Mouse (Mus musculus): ENCODE measurements at regions not wholly inside any gene's neighbourhood (a gene's known extent, or its start where the extent isn't known, plus 50 kb on each side); places are given as distances from the start of the nearest gene placed in this dataset.
A peak's percentile ranks its signal among the peaks of the same experiment; 100 is the strongest.

- no peaks in the 10 kb centered on the region for H3K79me2 ChIP-seq (replicated peaks; ENCODE audit: control insufficient read depth, extremely low read depth, insufficient read depth, poor library complexity, severe bottlenecking)
- H3K27ac ChIP-seq (ENCODE audit: insufficient read depth, low read depth): no peak overlapping the region
- in situ Hi-C loops (cut with MboI; ENCODE audit: low pct_ligation_motif_present, low pct_unique_long_range_greater_than_20kb, low sequenced_read_pairs): no loop called here
- no peak for TF ChIP-seq TCF12 (IDR thresholded peaks at IDR 0.05; ENCODE audit: low read depth, low read length)
- TF ChIP-seq CTCF (conservative IDR thresholded peaks at IDR 0.05 in 1 of 2, IDR thresholded peaks at IDR 0.05 in 1 of 2; ENCODE audit: low read depth in 2 of 2, low read length in 2 of 2): peak; percentile 22 to 31; a peak in 2 of 4 replicates
- TF ChIP-seq USF2 (conservative IDR thresholded peaks at IDR 0.05; ENCODE audit: low read depth, low read length): no peak
- no peak for TF ChIP-seq TBP (conservative IDR thresholded peaks at IDR 0.05; ENCODE audit: low read depth, low read length)
- no peak for TF ChIP-seq ETS1 (conservative IDR thresholded peaks at IDR 0.05; ENCODE audit: low read depth, low read length)
- TF ChIP-seq UBTF (IDR thresholded peaks at IDR 0.05; ENCODE audit: low read depth, low read length): no peak
- no peak for TF ChIP-seq ZNF384 (IDR thresholded peaks at IDR 0.05; ENCODE audit: low read depth, low read length)
- H3K27me3 ChIP-seq (replicated peaks): no peaks in the 10 kb centered on the region
- H3K4me1 ChIP-seq (ENCODE audit: control insufficient read depth in 1 of 2, insufficient read depth in 2 of 2): peaks cover 0 to 13% of the 10 kb centered on the region in 2 experiments; a peak in 2 of 4 replicates
- no peak overlapping the region for H3K9ac ChIP-seq (ENCODE audit: insufficient read depth, low read depth)
- no peak overlapping the region for H3K4me3 ChIP-seq (replicated peaks in 1 of 3; ENCODE audit: low read depth in 2 of 3, low read length in 2 of 3, poor library complexity in 1 of 3)
- no peak for DNase-seq (ENCODE audit: extremely low read depth)
- dilution Hi-C loops (cut with MboI; ENCODE audit: extremely low pct_ligation_motif_present, extremely low pct_unique_long_range_greater_than_20kb, low sequenced_read_pairs): no loop called here
- no peaks in the 10 kb centered on the region for H3K9me3 ChIP-seq (replicated peaks; ENCODE audit: low read length)
- no peak overlapping the region for H3K4me2 ChIP-seq (ENCODE audit: insufficient read depth, low read depth, poor library complexity, severe bottlenecking)
- H3K36me3 ChIP-seq (replicated peaks in 1 of 2; ENCODE audit: control insufficient read depth in 1 of 2, insufficient read depth in 1 of 2, low read length in 1 of 2): no peaks in the 10 kb centered on the region
Measured at GRCm38 (mm10) chr1:136710196-136710595, 85.5 kb downstream of the Zfp281 start.

- no peak for DNase-seq (ENCODE audit: extremely low read depth)
- no peaks in the 10 kb centered on the region for H3K9me3 ChIP-seq (replicated peaks; ENCODE audit: low read length)
- H3K9ac ChIP-seq (ENCODE audit: insufficient read depth, low read depth): no peak overlapping the region
- no peak overlapping the region for H3K27ac ChIP-seq (ENCODE audit: insufficient read depth, low read depth)
- in situ Hi-C loops (cut with MboI; ENCODE audit: low pct_ligation_motif_present, low pct_unique_long_range_greater_than_20kb, low sequenced_read_pairs): no loop called here
- no peaks in the 10 kb centered on the region for H3K36me3 ChIP-seq (replicated peaks in 1 of 2; ENCODE audit: control insufficient read depth in 1 of 2, insufficient read depth in 1 of 2, low read length in 1 of 2)
- H3K4me2 ChIP-seq (ENCODE audit: insufficient read depth, low read depth, poor library complexity, severe bottlenecking): no peak overlapping the region
- dilution Hi-C loops (cut with MboI; ENCODE audit: extremely low pct_ligation_motif_present, extremely low pct_unique_long_range_greater_than_20kb, low sequenced_read_pairs): no loop called here
- peaks cover 0 to 13% of the 10 kb centered on the region in 2 experiments; a peak in 2 of 4 replicates for H3K4me1 ChIP-seq (ENCODE audit: control insufficient read depth in 1 of 2, insufficient read depth in 2 of 2)
- H3K79me2 ChIP-seq (replicated peaks; ENCODE audit: control insufficient read depth, extremely low read depth, insufficient read depth, poor library complexity, severe bottlenecking): no peaks in the 10 kb centered on the region
- TF ChIP-seq E2F4 (IDR thresholded peaks at IDR 0.05; ENCODE audit: insufficient replicate concordance, low read depth, low read length): no peak
- no peak for TF ChIP-seq MEF2A (IDR thresholded peaks at IDR 0.05; ENCODE audit: borderline replicate concordance, low read depth, low read length)
- H3K4me3 ChIP-seq (replicated peaks in 1 of 3; ENCODE audit: low read depth in 2 of 3, low read length in 2 of 3, poor library complexity in 1 of 3): no peak overlapping the region
- no peaks in the 10 kb centered on the region for H3K27me3 ChIP-seq (replicated peaks)
Measured at GRCm38 (mm10) chr1:136711243-136711642, 86.5 kb downstream of the Zfp281 start.

- no peak for DNase-seq (ENCODE audit: extremely low read depth)
- no peak overlapping the region for H3K27ac ChIP-seq (ENCODE audit: insufficient read depth, low read depth)
- H3K4me2 ChIP-seq (ENCODE audit: insufficient read depth, low read depth, poor library complexity, severe bottlenecking): no peak overlapping the region
- H3K36me3 ChIP-seq (replicated peaks in 1 of 2; ENCODE audit: control insufficient read depth in 1 of 2, insufficient read depth in 1 of 2, low read length in 1 of 2): no peaks in the 10 kb centered on the region
- H3K9me3 ChIP-seq (replicated peaks; ENCODE audit: low read length): no peaks in the 10 kb centered on the region
- no peak for TF ChIP-seq ZKSCAN1 (IDR thresholded peaks at IDR 0.05; ENCODE audit: borderline replicate concordance, low read depth, low read length)
- TF ChIP-seq TBP (conservative IDR thresholded peaks at IDR 0.05; ENCODE audit: low read depth, low read length): no peak
- no peak for TF ChIP-seq GABPA (IDR thresholded peaks at IDR 0.05; ENCODE audit: insufficient replicate concordance, low read depth, low read length)
- no peak for TF ChIP-seq RAD21 (IDR thresholded peaks at IDR 0.05; ENCODE audit: low read depth, low read length)
- no peak for TF ChIP-seq MAZ (IDR thresholded peaks at IDR 0.05; ENCODE audit: low read depth, low read length)
- no peak for TF ChIP-seq EP300 (IDR thresholded peaks at IDR 0.05; ENCODE audit: low read length)
- no peak for TF ChIP-seq NELFE (IDR thresholded peaks at IDR 0.05; ENCODE audit: low read depth, low read length)
- TF ChIP-seq NRF1 (IDR thresholded peaks at IDR 0.05; ENCODE audit: low read depth, low read length): no peak
- dilution Hi-C loops (cut with MboI; ENCODE audit: extremely low pct_ligation_motif_present, extremely low pct_unique_long_range_greater_than_20kb, low sequenced_read_pairs) (no loop called here), in situ Hi-C loops (cut with MboI; ENCODE audit: low pct_ligation_motif_present, low pct_unique_long_range_greater_than_20kb, low sequenced_read_pairs) (no loop called here)
- H3K27me3 ChIP-seq (replicated peaks): no peaks in the 10 kb centered on the region
- H3K4me1 ChIP-seq (ENCODE audit: control insufficient read depth in 1 of 2, insufficient read depth in 2 of 2): peaks cover 0 to 5% of the 10 kb centered on the region in 2 experiments; a peak in 2 of 4 replicates
- H3K4me3 ChIP-seq (replicated peaks in 1 of 3; ENCODE audit: low read depth in 2 of 3, low read length in 2 of 3, poor library complexity in 1 of 3): no peak overlapping the region
- no peaks in the 10 kb centered on the region for H3K79me2 ChIP-seq (replicated peaks; ENCODE audit: control insufficient read depth, extremely low read depth, insufficient read depth, poor library complexity, severe bottlenecking)
- H3K9ac ChIP-seq (ENCODE audit: insufficient read depth, low read depth): no peak overlapping the region
Measured at GRCm38 (mm10) chr1:136714077-136714476, 89.4 kb downstream of the Zfp281 start.

Data from CH12.LX (cell line).